Mouse (Mus musculus): Measurements from ENCODE around the gene Ndufa3. TPM values are rescaled to one million over a fixed set of nuclear protein-coding genes. Genes with fewer than 3 reads are reported as not detected.

The Ndufa3 gene
- total RNA-seq, 1 experiment from 2014 or later: 150 TPM

DNA sequence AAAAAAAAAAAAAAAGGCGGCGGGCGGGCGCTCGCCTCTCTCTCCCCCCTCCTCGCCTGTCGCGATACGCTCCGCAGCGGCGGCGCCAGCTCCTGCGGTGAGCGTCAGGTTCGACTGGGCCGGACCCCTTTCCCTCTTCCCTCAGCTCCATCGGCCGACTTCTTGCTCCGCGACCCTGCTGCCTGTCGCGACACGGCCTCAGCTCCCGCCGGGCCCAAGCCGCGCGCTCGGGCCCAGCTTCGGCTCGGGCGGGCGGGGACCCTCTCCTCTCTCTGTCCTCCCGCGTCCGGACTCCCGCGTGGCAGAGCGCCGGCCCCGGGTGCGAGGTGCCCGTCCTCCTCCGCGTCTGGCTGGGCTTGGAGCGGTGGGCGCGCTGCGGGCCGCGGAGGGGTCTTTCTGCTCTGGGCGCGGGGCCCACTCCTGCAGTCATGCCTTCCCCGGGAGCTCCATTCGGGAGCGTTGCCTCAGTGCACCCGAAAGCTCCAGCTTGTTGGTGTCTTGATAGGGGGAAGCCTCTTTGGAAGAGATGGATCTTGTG lies 28.4 kb downstream of the Ndufa3 start:
- peak in 1 of 2 experiments; percentile 30; a peak in 2 of 4 replicates for ATAC-seq (replicated peaks in 1 of 2; ENCODE audit: insufficient read depth in 1 of 2, low FRiP score in 2 of 2, low TSS enrichment in 1 of 2, low read depth in 1 of 2, poor library complexity in 2 of 2, severe bottlenecking in 2 of 2)

DNA sequence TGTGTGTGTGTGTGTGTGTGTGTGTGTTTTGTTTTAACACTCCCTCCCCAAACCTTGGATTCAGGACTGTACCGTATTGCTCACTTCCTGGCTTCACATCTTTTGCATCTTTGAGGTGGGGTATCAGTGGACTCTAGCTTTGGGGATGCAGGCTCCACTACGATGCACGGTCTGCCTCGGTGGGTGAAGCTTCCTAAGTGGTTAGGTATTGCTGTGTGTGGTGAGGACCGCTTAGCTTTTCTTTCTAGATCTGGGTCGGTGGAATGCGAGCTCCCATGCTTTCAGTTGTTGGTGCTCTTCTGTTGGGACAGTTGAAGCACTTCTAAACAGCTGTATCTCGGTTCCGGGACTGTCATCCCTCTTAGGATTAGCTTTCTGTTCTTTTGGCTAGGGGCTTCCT lies 29.0 kb downstream of the Ndufa3 start:
- no peak for ATAC-seq (replicated peaks in 1 of 2; ENCODE audit: insufficient read depth in 1 of 2, low FRiP score in 2 of 2, low TSS enrichment in 1 of 2, low read depth in 1 of 2, poor library complexity in 2 of 2, severe bottlenecking in 2 of 2)

DNA sequence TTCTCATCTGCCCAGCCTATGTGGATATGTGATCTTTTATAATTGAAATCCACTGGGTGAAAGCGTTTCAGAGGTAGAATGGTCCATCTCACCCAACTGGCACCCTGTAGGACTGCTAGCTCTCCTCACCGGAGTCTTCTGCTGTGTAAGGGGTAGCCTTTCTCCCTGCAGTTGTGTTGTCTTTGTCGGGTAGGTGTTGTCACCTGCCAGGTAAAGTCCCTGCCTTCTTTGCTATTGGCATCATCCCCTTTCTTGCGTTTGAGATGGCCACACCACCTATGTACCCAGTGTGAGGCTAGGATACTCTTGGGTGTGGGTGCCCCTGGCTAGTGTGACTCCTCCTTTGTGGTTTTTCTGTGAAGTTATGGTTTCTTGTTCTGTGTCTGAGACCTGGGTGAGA lies 29.5 kb downstream of the Ndufa3 start:
- no peak for ATAC-seq (replicated peaks in 1 of 2; ENCODE audit: insufficient read depth in 1 of 2, low FRiP score in 2 of 2, low TSS enrichment in 1 of 2, low read depth in 1 of 2, poor library complexity in 2 of 2, severe bottlenecking in 2 of 2)

DNA sequence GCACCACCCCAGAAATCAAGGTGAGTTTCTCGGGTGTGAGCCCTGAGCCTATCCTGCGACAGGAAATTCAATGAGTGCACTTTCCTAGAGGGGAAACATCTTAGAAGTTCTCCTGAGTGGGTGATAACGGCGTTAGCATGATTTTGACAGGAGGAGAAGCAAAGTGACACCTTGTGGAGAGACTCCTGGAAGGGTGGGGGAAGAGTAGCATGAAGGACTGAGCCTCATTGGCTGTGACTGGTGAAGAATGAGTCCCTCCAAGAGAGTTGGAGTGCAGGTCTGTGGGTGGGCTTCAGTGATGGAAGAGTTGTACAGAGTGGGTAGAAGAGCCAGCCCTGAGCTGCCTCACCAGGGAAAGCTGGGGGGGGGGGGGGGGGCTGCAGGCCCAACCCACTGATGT lies 39.8 kb downstream of the Ndufa3 start:
- no peak for ATAC-seq (replicated peaks in 1 of 2; ENCODE audit: insufficient read depth in 1 of 2, low FRiP score in 2 of 2, low TSS enrichment in 1 of 2, low read depth in 1 of 2, poor library complexity in 2 of 2, severe bottlenecking in 2 of 2)

DNA sequence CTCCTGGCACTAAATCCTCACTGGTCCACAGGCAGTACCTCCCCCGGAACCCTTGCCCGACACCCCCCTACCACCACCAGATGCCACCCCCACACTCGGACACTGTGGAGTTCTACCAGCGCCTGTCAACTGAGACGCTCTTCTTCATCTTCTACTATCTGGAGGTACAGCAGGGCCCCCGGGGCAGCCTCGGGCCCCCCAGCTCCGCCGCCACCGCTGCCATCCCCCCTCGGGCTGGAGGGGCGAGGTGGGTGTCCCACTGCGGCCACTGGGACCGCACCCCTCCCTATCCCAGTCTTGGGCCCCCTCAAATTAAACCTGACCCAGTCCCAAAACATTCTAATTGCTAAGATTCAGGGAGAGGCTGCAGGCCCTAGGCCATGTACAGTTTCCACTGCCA lies 41.4 kb downstream of the Ndufa3 start:
- ATAC-seq (replicated peaks in 1 of 2; ENCODE audit: insufficient read depth in 1 of 2, low FRiP score in 2 of 2, low TSS enrichment in 1 of 2, low read depth in 1 of 2, poor library complexity in 2 of 2, severe bottlenecking in 2 of 2): no peak

DNA sequence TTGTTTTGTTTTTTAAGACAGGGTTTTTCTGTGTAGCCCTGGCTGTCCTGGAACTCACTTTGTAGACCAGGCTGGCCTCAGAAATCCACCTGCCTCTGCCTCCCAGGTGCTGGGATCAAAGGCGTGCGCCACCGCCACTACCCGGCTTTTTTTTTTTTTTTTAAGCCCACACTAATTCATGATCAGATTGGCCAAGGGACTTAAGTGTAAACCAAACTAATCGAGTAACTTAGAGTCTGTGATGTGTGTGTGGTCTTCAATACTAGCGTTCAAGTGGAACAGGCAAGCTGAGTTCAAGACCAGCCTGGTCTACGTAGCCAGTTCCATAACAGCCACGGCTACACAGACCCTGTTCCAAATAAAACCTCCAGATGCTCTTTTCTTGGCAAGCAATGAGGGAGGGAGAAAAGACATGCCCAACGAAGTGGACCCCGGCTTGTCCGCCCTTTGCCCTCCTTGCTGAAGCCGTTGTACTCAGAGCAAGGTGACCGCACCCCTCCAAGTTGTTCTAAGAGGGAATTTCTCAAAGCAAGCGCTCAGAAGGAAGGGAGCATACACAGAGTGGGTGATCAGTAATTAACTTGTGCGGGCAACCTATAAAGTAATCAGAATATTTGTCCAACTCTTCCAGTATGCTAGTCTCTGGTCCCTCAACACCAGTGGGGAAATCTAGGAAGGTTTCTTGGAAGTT lies 47.5 kb downstream of the Ndufa3 start:
- ATAC-seq (replicated peaks in 1 of 2; ENCODE audit: insufficient read depth in 1 of 2, low FRiP score in 2 of 2, low TSS enrichment in 1 of 2, low read depth in 1 of 2, poor library complexity in 2 of 2, severe bottlenecking in 2 of 2): no peak

DNA sequence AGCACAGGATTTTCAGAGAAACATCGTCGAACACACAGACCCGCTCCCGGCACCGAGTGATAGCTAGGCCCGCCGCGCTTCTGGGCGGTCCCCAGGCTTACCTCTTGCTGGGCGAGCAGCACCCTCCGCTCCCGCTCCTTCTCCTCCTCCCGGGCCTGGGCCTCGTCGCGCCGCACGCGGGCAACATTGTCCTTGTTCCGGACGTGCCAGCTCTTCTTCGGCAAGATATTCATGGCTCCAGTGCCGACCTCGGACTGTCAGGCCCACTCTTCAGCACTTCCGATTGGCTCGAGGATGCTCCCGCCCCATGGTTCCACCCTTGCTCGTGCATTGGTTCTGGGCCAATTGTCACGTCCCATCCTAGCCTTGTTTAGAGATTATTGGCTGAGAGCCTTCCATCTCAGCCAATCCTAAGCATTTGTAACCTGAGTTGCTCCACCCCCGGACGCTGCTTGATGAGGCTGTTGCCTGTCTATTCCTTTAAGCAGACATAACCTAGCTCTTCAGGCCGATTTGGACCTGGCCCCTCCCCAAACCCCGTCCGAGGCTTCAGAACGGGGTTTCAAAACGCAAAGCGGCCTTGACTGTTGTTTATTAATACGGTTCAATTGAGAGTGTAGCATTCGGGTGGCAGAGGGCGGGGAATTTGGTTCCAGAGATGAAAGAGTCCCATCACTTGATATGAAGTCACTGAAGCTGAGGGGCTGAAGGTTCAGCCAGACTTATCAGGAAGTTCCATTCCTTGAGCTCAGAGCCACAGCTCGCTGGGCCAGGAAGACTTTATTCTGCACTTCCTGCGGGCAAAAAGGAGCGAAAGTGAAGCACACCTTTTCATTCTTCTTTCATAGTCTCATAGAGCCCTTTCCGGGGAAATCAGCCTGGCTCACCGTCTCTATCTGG lies 48.3 kb downstream of the Ndufa3 start, which contains the start of gene Leng1:
TSS of gene Leng1 (minus strand) at position 626 of the 900 bp plus-strand sequence.
- ATAC-seq (replicated peaks in 1 of 2; ENCODE audit: insufficient read depth in 1 of 2, low FRiP score in 2 of 2, low TSS enrichment in 1 of 2, low read depth in 1 of 2, poor library complexity in 2 of 2, severe bottlenecking in 2 of 2): peak; percentile 98

DNA sequence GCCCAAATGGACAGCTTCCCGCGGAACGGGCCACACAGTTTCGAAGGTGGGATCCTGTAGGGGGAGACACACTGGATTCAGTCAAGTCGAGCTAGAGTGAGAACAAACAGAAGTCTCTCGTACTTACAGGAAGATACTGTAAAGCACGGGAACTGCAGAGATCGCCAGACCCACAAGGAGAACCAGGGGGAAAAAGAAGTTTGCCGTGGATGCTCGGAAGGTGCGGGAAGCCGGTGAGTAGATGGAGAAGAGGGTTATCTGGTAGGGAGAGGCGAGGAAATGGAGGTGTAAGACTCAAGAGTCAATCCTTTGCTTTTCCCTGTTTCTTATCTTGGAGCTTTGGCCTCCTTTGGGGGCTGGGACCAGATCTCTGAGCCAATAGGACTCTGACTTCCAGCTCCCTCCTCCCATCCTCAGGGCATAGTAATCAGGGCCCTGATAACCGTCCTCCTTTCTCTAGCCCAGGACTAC lies 49.8 kb downstream of the Ndufa3 start:
- ATAC-seq (replicated peaks in 1 of 2; ENCODE audit: insufficient read depth in 1 of 2, low FRiP score in 2 of 2, low TSS enrichment in 1 of 2, low read depth in 1 of 2, poor library complexity in 2 of 2, severe bottlenecking in 2 of 2): peak in 1 of 2 experiments; percentile 15; a peak in 1 of 4 replicates

Other genes with a start within 250 kb of the Ndufa3 start
- gene Cacng8, start 226.7 kb upstream of the Ndufa3 start, total RNA-seq (2017): 3.9 TPM in 1 of 2 replicates, not detected in the other
- not detected in 2 replicates for gene Cacng6, start 193.2 kb upstream of the Ndufa3 start, total RNA-seq (2017)
- 1.4 and 2.1 TPM in 2 replicates for gene Tarm1, start 114.7 kb upstream of the Ndufa3 start, total RNA-seq (2017)
- gene Oscar, start 1.2 kb upstream of the Ndufa3 start, total RNA-seq (2017): 0.20 TPM in 1 of 2 replicates, not detected in the other
- 22.8 and 25.9 TPM in 2 replicates for gene Tfpt, start 12.6 kb downstream of the Ndufa3 start, total RNA-seq (2017)
- 78.5 and 106 TPM in 2 replicates for gene Prpf31, start 12.6 kb downstream of the Ndufa3 start, total RNA-seq (2017)
- 20.8 and 22.3 TPM in 2 replicates for gene Cnot3, start 27.9 kb downstream of the Ndufa3 start, total RNA-seq (2017)
- gene Leng1, start 48.5 kb downstream of the Ndufa3 start, total RNA-seq (2017): 11.1 and 15.4 TPM in 2 replicates
- gene Tmc4, start 60.2 kb downstream of the Ndufa3 start, total RNA-seq (2017): 6.4 and 6.7 TPM in 2 replicates
- gene Tsen34, start 75.5 kb downstream of the Ndufa3 start, total RNA-seq (2017): 29.4 and 41.6 TPM in 2 replicates
- 25.3 and 28.2 TPM in 2 replicates for gene Mboat7, start 76.2 kb downstream of the Ndufa3 start, total RNA-seq (2017)
- gene Rps9, start 86.6 kb downstream of the Ndufa3 start, total RNA-seq (2017): 1,808 and 2,399 TPM in 2 replicates
- gene Pirb, start 103.0 kb downstream of the Ndufa3 start, total RNA-seq (2017): 5.6 and 14.5 TPM in 2 replicates
- gene Gm15448, start 208.3 kb downstream of the Ndufa3 start, total RNA-seq (2017): 0.69 and 0.74 TPM in 2 replicates
- 6.4 TPM in 1 of 2 replicates, not detected in the other for gene Pira2, start 227.7 kb downstream of the Ndufa3 start, total RNA-seq (2017)